Mouse (Mus musculus) lung, embryonic 15.5 days (tissue): ENCODE results near the gene Gpr157. TPM values are rescaled to one million over a fixed set of nuclear protein-coding genes. Genes with fewer than 3 reads are reported as not detected.

Experiments
- ATAC-seq: fragments of 200-750 bp; cut with Nextera tagmentation; 2 replicates; pipeline ENCODE4 v1.8.0; 2017; ENCODE audit warnings: moderate number of reproducible peaks, borderline replicate concordance; ENCODE audit not compliant: low FRiP score, low TSS enrichment; ENCODE audit errors: extremely low read depth
- H3K27ac ChIP-seq: fragments of 300-500 bp; sonication (generic); 2 replicates; pipeline ENCODE4 v1.5.1; 2015; ENCODE audit warnings: moderate library complexity, mild to moderate bottlenecking, inconsistent platforms
- H3K27me3 ChIP-seq: fragments of 300-500 bp; sonication (generic); 2 replicates; pipeline ENCODE4 v1.6.1; 2015; ENCODE audit warnings: inconsistent platforms
- H3K36me3 ChIP-seq: fragments of 300-500 bp; sonication (generic); 2 replicates; pipeline ENCODE4 v1.6.1; 2015; ENCODE audit warnings: inconsistent platforms
- H3K4me1 ChIP-seq: fragments of 300-500 bp; sonication (generic); 2 replicates; pipeline ENCODE4 v1.6.1; 2015; ENCODE audit warnings: inconsistent platforms
- H3K4me2 ChIP-seq: fragments of 300-500 bp; sonication (generic); 2 replicates; pipeline ENCODE4 v1.6.1; 2015; ENCODE audit warnings: inconsistent platforms, mild to moderate bottlenecking, moderate library complexity
- H3K4me3 ChIP-seq: fragments of 300-500 bp; sonication (generic); 2 replicates; pipeline ENCODE4 v1.5.1; 2015; ENCODE audit warnings: mild to moderate bottlenecking, inconsistent platforms
- H3K9ac ChIP-seq: fragments of 300-500 bp; sonication (generic); 2 replicates; pipeline ENCODE4 v1.6.1; 2015; ENCODE audit warnings: inconsistent platforms
- H3K9me3 ChIP-seq: fragments of 300-500 bp; sonication (generic); 2 replicates; pipeline ENCODE4 v1.6.1; 2016; ENCODE audit warnings: inconsistent platforms
- WGBS: fragments of 180-500 bp; shearing (Covaris S2); methylation state at CpG from one replicate; pipeline ENCODE4 v1.1.7; 2015; 5-methylcytosine and 5-hydroxymethylcytosine counted together
- polyA plus RNA-seq: library from polyadenylated mRNA; unstranded; fragments of >200 nt; fragmentation: Nextera tagmentation; extraction: Ambion mirVana; gene quantifications from 2 replicates; pipeline ENCODE4 v1.2.1, GENCODE M21; 2015

Gpr157 gene
- polyA plus RNA-seq, 1 experiment from 2014 or later = 2.2 TPM

DNA sequence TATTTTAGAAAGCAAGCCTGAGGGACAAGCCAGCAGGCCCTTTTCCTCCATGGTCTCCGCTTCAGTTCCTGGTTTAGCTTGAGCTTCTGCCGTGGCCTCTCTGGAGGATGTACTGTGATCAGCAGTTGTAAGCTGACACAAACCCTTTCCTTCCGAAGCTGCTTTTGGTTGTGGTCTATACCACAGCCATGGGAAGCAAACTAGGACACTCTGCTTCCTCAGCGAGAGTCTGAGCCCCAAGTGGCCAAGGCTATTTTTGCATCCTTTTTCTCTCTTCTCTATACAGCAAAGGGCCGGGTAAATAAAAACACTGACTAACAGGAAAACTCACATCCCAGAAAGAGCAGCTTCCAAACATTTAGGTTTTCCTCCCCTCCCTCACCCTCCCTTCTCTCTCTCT is 30.1 kb downstream of the Gpr157 start:
- no peaks in the 10 kb centered on the region for H3K36me3 ChIP-seq
- H3K9me3 ChIP-seq = no peaks in the 10 kb centered on the region
- WGBS = 36% methylated on average over 5 of the region's 5 CpGs
- no peak; the same call in 1 of the 2 replicates for ATAC-seq
- no peak overlapping the region for H3K4me2 ChIP-seq
- no peak overlapping the region for H3K27ac ChIP-seq
- no peaks in the 10 kb centered on the region for H3K27me3 ChIP-seq
- H3K9ac ChIP-seq = no peak overlapping the region
- H3K4me3 ChIP-seq = no peak overlapping the region
- peaks cover 21% of the 10 kb centered on the region for H3K4me1 ChIP-seq

DNA sequence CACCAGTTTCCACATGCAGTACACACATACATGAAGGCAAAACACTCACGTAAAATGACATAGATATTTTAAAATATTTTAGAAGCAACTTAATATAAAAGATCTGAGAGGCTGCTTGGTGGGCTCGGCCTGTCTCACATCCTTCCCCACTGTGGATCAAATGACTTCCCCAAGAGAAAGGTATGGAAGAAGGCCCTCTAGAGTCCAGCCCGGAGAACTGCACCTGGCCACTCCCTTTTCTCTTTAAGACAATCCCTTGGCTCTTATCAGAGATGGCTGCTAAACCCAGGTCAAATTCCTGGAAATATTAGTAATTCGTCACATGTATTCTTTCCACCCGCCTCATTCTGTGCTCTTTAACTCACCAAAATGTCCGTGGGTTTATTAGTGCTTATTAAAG is 31.0 kb downstream of the Gpr157 start:
- Histone ChIP-seq H3K9ac (no peak overlapping the region), H3K4me2 (no peak overlapping the region), H3K4me3 (no peak overlapping the region), H3K27ac (no peak overlapping the region), H3K27me3 (no peaks in the 10 kb centered on the region), H3K9me3 (no peaks in the 10 kb centered on the region), H3K36me3 (no peaks in the 10 kb centered on the region), H3K4me1 (peaks cover 21% of the 10 kb centered on the region)
- 61% methylated on average over 6 of the region's 6 CpGs for WGBS
- ATAC-seq = no peak

DNA sequence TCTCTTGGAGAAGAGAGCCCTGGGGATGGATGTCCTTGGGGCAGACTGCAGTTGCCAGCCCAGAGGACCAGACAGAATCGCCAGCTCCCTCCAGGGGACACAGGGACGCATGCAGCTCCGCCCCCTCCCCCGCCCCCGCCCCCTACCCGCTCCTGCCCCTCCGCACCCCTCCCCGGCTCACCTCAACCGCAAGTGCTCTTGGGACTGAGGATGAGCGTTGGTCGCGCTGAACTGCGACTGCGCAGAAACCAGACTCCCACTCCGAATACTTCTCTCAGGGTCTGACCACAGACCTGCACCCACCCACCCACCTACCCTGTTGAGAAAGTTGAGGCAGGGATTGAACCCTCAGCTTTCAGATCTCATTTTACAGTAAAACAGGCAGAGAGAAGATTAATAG is 31.9 kb downstream of the Gpr157 start, which contains the start of gene Slc2a5:
TSS of gene Slc2a5 (plus strand) at position 229 of the 400 bp plus-strand sequence.
- H3K4me2 ChIP-seq = peak within 1 kb of the TSS; percentile 34
- no peak within 1 kb of the TSS for H3K9ac ChIP-seq
- no peak within 1 kb of the TSS for H3K27ac ChIP-seq
- H3K36me3 ChIP-seq = no peaks in the 10 kb centered on the region
- 9% methylated on average over 15 of the region's 15 CpGs for WGBS
- no peaks in the 10 kb centered on the region for H3K9me3 ChIP-seq
- no peak for ATAC-seq
- H3K4me3 ChIP-seq = no peak within 1 kb of the TSS
- H3K4me1 ChIP-seq = peaks cover 21% of the 10 kb centered on the region
- H3K27me3 ChIP-seq = no peaks in the 10 kb centered on the region

DNA sequence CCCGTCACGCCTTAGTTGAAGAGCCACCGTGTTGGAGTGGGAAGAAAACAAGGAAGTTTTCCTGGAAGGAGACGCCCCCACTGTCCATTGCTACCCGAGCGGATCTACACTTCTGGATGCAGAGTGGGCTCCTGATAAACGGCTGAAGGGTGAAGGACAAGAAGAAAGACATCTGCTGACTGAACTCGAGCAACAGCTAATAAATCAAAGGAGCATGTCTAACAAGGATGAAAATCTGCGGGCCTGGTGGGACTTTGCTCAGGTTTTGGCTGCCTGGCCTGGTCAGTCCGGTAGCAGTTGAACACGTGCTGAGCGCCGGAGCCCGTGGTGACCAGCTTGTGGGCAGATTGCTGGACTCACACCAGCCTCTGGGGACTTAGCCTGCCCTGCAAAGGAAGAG is 32.5 kb downstream of the Gpr157 start:
- Histone ChIP-seq H3K4me2 (peak overlapping the region; percentile 34), H3K36me3 (no peaks in the 10 kb centered on the region), H3K4me3 (no peak overlapping the region), H3K4me1 (peaks cover 21% of the 10 kb centered on the region), H3K27ac (no peak overlapping the region), H3K9me3 (no peaks in the 10 kb centered on the region), H3K27me3 (no peaks in the 10 kb centered on the region), H3K9ac (no peak overlapping the region)
- no peak for ATAC-seq
- WGBS = 30% methylated on average over 14 of the region's 14 CpGs

DNA sequence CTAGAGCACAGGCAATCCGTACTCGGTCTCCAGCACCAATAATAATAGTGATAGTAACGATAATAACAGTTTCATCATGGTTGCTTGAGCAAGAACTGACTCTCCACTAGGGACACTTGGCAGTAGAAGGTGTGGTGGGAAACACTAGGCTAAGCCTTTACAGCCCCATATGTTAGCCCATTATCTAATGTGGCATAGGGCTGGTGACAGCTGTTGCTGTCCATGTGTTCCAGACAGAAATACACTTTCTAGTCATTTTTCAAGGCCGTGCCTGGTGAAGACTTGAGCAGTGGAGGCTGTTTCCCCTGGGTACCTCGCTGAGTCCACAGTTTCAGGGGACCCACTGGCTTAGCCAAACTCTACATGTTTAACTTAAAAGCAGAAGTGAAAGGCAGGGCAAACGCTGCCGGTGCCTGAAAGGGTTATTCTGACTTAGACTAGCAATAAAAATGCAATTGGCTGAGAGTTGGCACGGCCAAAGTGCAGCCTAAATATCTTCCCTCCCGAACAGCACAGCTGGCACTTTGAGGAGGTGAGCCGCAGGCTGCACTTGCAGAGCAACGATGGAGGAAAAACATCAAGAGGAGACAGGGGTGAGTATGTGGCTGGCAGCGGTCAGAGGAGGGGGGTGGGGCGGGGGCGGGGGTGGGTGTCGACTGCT is 33.1 kb downstream of the Gpr157 start:
- Histone ChIP-seq H3K36me3 (no peaks in the 10 kb centered on the region), H3K27me3 (no peaks in the 10 kb centered on the region), H3K27ac (no peak overlapping the region), H3K4me2 (no peak overlapping the region), H3K4me3 (no peak overlapping the region), H3K9ac (no peak overlapping the region), H3K4me1 (peaks cover 21% of the 10 kb centered on the region), H3K9me3 (no peaks in the 10 kb centered on the region)
- 23% methylated on average over 15 of the region's 15 CpGs for WGBS
- ATAC-seq = no peak

DNA sequence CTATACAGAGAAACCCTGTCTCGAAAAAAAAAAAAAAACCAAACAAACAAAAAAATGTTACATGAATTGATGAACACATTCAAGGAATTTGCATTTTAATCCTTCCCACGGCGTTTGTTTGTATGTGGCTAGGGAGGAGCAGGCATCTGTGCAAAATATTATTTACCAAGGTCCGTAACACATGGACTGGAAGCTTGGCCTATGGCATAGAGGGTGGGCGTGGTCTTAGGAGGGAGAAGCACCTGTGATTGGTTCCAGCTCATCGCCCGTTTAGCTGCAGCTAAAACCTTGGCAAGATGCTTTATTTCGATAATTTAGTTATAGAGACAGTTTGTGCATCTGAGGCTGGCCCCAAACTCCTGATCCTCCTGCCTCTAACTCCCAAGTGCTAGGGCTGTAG is 34.3 kb downstream of the Gpr157 start:
- Histone ChIP-seq H3K27ac (no peak overlapping the region), H3K4me1 (peaks cover 21% of the 10 kb centered on the region), H3K4me3 (no peak overlapping the region), H3K9me3 (no peaks in the 10 kb centered on the region), H3K4me2 (no peak overlapping the region), H3K36me3 (no peaks in the 10 kb centered on the region), H3K27me3 (no peaks in the 10 kb centered on the region), H3K9ac (no peak overlapping the region)
- ATAC-seq = no peak
- WGBS = 71% methylated on average over 8 of the region's 8 CpGs

DNA sequence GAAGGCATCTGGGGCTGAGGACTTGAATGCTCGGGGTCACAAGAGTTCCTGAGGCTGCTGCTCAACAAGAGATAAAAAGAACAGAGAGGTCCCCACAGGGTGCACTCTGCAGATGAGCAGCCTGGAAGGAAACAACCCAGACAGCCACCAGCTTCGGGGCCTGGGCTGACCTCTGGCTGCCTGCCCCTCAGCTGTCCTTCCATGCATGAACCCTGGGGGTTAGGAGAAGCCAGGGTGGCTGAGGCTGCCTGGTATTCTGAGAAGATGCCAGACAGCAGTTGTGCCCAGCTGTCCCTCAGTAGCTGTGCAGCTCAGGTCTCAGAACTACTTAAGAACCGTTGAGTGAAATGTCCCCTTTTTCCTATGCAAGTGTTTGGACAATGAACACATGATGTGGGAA is 35.3 kb downstream of the Gpr157 start:
- H3K4me2 ChIP-seq = no peak overlapping the region
- ATAC-seq = no peak
- H3K36me3 ChIP-seq = no peaks in the 10 kb centered on the region
- H3K9me3 ChIP-seq = no peaks in the 10 kb centered on the region
- WGBS = 35% methylated on average over 3 of the region's 3 CpGs
- H3K4me3 ChIP-seq = no peak overlapping the region
- H3K27ac ChIP-seq = no peak overlapping the region
- H3K27me3 ChIP-seq = no peaks in the 10 kb centered on the region
- peaks cover 21% of the 10 kb centered on the region for H3K4me1 ChIP-seq
- no peak overlapping the region for H3K9ac ChIP-seq

DNA sequence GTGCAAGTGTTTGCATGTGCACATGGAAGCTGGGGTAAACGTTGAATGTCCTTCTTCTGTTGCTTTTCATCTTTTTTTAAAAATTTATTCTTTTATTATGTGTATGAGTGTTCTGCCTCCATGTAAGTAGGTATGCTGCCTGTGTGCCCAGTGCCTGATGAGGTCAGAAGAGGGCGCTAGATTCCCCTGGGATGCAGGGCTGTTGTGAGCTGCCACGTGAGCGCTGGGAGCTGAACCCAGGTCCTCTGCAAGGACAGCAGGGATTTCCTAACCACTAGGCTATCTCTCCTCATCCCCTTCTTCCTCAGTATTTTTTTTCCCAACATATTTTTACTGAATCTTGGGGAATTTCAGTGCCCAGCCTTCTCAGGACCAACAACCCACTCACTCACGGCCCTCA is 39.2 kb downstream of the Gpr157 start:
- Histone ChIP-seq H3K36me3 (no peaks in the 10 kb centered on the region), H3K4me1 (no peaks in the 10 kb centered on the region), H3K4me3 (no peak overlapping the region), H3K9me3 (no peaks in the 10 kb centered on the region), H3K27me3 (no peaks in the 10 kb centered on the region), H3K4me2 (no peak overlapping the region), H3K9ac (no peak overlapping the region), H3K27ac (no peak overlapping the region)
- no peak for ATAC-seq
- WGBS = 80% methylated on average over 5 of the region's 5 CpGs

DNA sequence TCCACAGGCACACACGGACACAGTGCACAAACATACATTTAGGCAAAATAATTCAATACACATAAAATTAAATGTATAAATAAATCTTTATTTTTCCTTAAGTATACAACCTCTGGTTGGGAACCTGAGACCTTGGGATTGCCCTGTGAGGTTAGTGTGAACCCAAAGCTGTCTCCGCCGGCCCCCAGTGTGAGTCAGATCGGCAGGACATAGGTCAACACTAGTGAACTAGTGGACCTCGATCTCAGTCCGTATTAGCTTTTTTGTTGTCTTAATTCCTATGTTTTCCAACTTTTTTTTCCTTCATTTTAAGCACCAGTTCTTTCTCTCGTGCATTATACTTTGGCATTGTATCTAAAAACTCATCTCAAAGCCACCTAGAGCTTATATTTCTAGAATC is 40.7 kb downstream of the Gpr157 start:
- Histone ChIP-seq H3K4me2 (no peak overlapping the region), H3K4me1 (peaks cover 3% of the 10 kb centered on the region; the same call in 1 of the 2 replicates), H3K9me3 (no peaks in the 10 kb centered on the region), H3K36me3 (no peaks in the 10 kb centered on the region), H3K4me3 (no peak overlapping the region), H3K9ac (no peak overlapping the region), H3K27me3 (no peaks in the 10 kb centered on the region), H3K27ac (no peak overlapping the region)
- no peak for ATAC-seq
- WGBS = 88% methylated on average over 7 of the region's 7 CpGs

DNA sequence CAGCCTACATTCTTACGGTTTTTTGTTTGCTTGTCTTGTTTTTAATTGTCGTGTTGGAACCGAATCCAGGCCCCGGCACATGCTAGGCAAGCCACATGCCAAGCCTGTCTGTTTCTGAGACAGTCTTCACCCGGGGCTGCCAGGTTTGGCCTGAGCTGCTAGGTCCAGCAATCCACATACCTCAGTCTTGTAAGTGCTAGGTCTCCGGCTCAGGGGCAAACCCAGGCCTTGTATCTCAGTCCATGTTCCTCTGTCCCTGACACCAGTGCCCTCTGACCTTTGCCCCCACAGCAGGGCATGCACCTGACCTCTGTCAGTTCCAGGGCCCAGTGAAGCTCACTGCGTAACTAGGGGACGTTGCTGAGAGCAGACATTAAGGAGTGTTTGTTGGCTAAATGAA is 41.4 kb downstream of the Gpr157 start:
- ATAC-seq = no peak
- 71% methylated on average over 8 of the region's 8 CpGs for WGBS

DNA sequence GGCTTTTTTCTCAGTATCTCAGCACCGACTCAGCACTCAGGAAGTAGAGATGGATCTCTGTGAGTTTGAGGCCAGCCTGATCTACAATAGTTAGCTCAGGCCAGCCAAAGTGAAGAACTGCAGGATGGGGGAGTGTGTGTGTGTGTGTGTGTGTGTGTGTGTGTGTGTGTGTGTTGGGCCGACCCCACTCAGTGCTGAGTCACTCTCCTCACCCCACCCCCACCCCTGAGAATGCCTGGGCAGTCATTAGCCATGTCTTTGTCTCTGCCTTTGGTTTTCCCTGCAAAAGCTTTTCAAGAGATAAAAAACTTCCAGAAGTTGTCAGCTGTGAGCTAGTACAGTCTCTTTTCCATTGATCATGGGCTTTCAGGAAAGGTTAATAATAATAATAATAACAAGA is 43.5 kb downstream of the Gpr157 start:
- Histone ChIP-seq H3K9me3 (no peaks in the 10 kb centered on the region), H3K36me3 (no peaks in the 10 kb centered on the region), H3K9ac (no peak overlapping the region), H3K27me3 (no peaks in the 10 kb centered on the region; the same call in 1 of the 2 replicates), H3K27ac (no peak overlapping the region), H3K4me1 (peaks cover 6% of the 10 kb centered on the region; the same call in 1 of the 2 replicates), H3K4me2 (no peak overlapping the region), H3K4me3 (no peak overlapping the region)
- ATAC-seq = no peak
- WGBS = 33% methylated on average over 2 of the region's 2 CpGs

More for the DNA sequence above, 41.4 kb downstream of the Gpr157 start:
- H3K4me1 ChIP-seq = peaks cover 6% of the 10 kb centered on the region; the same call in 1 of the 2 replicates
- H3K27me3 ChIP-seq = no peaks in the 10 kb centered on the region; the same call in 1 of the 2 replicates
- H3K4me2 ChIP-seq = no peak overlapping the region
- H3K9me3 ChIP-seq = no peaks in the 10 kb centered on the region
- no peak overlapping the region for H3K27ac ChIP-seq
- H3K4me3 ChIP-seq = no peak overlapping the region
- no peaks in the 10 kb centered on the region for H3K36me3 ChIP-seq
- no peak overlapping the region for H3K9ac ChIP-seq

DNA sequence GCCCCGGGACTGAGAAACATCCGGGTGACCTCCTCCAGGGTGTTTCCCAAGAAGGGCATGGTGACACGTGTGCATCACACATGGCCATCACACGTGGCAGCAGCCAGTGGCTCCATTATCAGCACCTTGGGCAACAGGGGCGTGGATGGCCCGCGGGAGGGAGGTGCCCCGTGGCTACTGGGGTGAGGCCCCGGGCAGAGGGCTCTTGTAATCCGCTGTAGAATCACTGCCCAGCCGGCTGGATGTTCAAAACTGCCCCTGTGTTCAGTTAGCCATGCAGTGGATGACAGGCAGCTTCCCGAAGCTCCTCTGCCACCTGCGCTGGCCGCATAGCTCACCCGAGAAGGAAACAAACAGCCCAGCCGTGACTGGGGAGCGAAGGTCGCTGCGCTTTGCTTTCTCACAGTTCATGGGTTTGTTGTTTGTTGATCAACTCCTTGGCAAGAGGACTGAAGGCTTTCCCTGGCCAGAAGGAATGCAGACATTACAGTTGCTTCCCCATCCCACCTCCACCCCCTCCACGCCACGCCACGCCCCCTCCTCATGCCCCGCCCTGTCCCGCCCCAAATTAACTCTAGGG is 45.6 kb downstream of the Gpr157 start:
- WGBS = 17% methylated on average over 24 of the region's 24 CpGs
- ATAC-seq = no peak
- Histone ChIP-seq H3K36me3 (no peaks in the 10 kb centered on the region), H3K4me3 (peak overlapping the region; percentile 22), H3K9me3 (no peaks in the 10 kb centered on the region), H3K27me3 (no peaks in the 10 kb centered on the region; the same call in 1 of the 2 replicates), H3K4me1 (peaks cover 11% of the 10 kb centered on the region), H3K27ac (no peak overlapping the region), H3K9ac (no peak overlapping the region), H3K4me2 (peak overlapping the region; percentile 50)
